In genomic region chr5:148564073-148564472, GRCm38 (mm10) we compare ENCODE assay signal across 16 mouse cellular contexts.
"Had no signal": no experiment of that assay in that cellular context is flagged by ENCODE, and none has a peak within 500 bp of the region (broad histone marks: within the 10 kb centered on the region; RNA-seq: fewer than 3 reads in every experiment).

No protein-coding gene starts in this region.

- H3K27me3 ChIP-seq: neural tube, embryonic 12.5 days; neural tube, embryonic 13.5 days; neural tube, embryonic 15.5 days; stomach, embryonic 15.5 days had no signal

- H3K36me3 ChIP-seq: neural tube, embryonic 12.5 days; neural tube, embryonic 13.5 days; neural tube, embryonic 15.5 days; stomach, embryonic 15.5 days had no signal

- H3K4me2 ChIP-seq: neural tube, embryonic 12.5 days; neural tube, embryonic 13.5 days; neural tube, embryonic 15.5 days; stomach, embryonic 15.5 days had no signal

- H3K4me3 ChIP-seq: neural tube, embryonic 12.5 days; neural tube, embryonic 13.5 days; neural tube, embryonic 15.5 days; stomach, embryonic 15.5 days had no signal

- DNase-seq: retina, postnatal 1 day; right cerebral cortex, adult 18-20 months; right cerebral cortex, postnatal 14 days; right cerebral cortex, postnatal 25 days; right cerebral cortex, postnatal 4 days; spleen, adult 18-20 months; thymus, adult 18-20 months; thymus, adult 2 months; thymus, postnatal 14 days; thymus, postnatal 25 days; thymus, postnatal 36 days; thymus, postnatal 4 days had no signal
